Comparison of ENCODE assay signal across 8 mouse cellular contexts in genomic region chr6:54593766-54594468, GRCm38 (mm10). TPM values are rescaled to one million over a fixed set of nuclear protein-coding genes. Genes with fewer than 3 reads are reported as not detected.
DNase-seq lines count a peak whose midpoint lies in the region; ATAC-seq and TF ChIP-seq lines count a peak whose summit lies in the region.

No protein-coding gene starts in this region.

- H3K4me2 ChIP-seq in hindbrain, embryonic 13.5 days: peak overlapping the region; percentile 81
- peak overlapping the region; percentile 88 for H3K4me2 ChIP-seq in liver, embryonic 14.5 days (ENCODE audit: low read depth)

- peak overlapping the region; percentile 81 for H3K4me3 ChIP-seq in erythroblast, embryonic 14.5 days (replicated peaks)
- H3K4me3 ChIP-seq in ES-Bruce4 (ENCODE audit: low read depth, low read length): no peak overlapping the region
- peak overlapping the region; percentile 94 for H3K4me3 ChIP-seq in hindbrain, embryonic 13.5 days
- H3K4me3 ChIP-seq in liver, embryonic 14.5 days (ENCODE audit: insufficient read depth in 1 of 2, low read depth in 2 of 2, low read length in 2 of 2): peak overlapping the region in 1 of 2 experiments; percentile 68; a peak in 2 of 4 replicates

- no peaks in the 10 kb centered on the region for H3K9me3 ChIP-seq in erythroblast, embryonic 14.5 days (ENCODE audit: control insufficient read depth, low read length)
- no peaks in the 10 kb centered on the region for H3K9me3 ChIP-seq in ES-Bruce4 (replicated peaks; ENCODE audit: control insufficient read depth, insufficient read depth, low read length, poor library complexity, severe bottlenecking)
- no peaks in the 10 kb centered on the region for H3K9me3 ChIP-seq in hindbrain, embryonic 13.5 days
- no peaks in the 10 kb centered on the region for H3K9me3 ChIP-seq in liver, embryonic 14.5 days (ENCODE audit: control insufficient read depth, low read length)

- H3K27me3 ChIP-seq in erythroblast, embryonic 14.5 days (ENCODE audit: control insufficient read depth): peaks cover 8% of the 10 kb centered on the region
- no peaks in the 10 kb centered on the region for H3K27me3 ChIP-seq in ES-Bruce4 (ENCODE audit: control insufficient read depth, insufficient read depth, low read length, poor library complexity, severe bottlenecking)
- H3K27me3 ChIP-seq in hindbrain, embryonic 13.5 days: 0 out of 2 replicates have a peak, but pooled peaks cover 10% of the 10 kb centered on the region
- H3K27me3 ChIP-seq in liver, embryonic 14.5 days (ENCODE audit: control insufficient read depth, insufficient read depth, low read length): peaks cover 7% of the 10 kb centered on the region

- TF ChIP-seq CTCF in ES-Bruce4 (IDR thresholded peaks at IDR 0.05; ENCODE audit: low read depth, low read length): no peak
- TF ChIP-seq CTCF in liver, embryonic 14.5 days (IDR thresholded peaks at IDR 0.05; ENCODE audit: low read depth): no peak

- ATAC-seq in erythroblast, adult 5-6 weeks (replicated peaks; ENCODE audit: low FRiP score, poor library complexity, severe bottlenecking): no peak
- ATAC-seq in hindbrain, embryonic 13.5 days (ENCODE audit: low FRiP score): no peak
- no peak for ATAC-seq in liver, embryonic 14.5 days (ENCODE audit: insufficient read depth)

- WGBS in hindbrain, embryonic 13.5 days: 65% methylated on average over 8 of the region's 8 CpGs
- 44% methylated on average over 8 of the region's 8 CpGs for WGBS in liver, embryonic 14.5 days (ENCODE audit: insufficient replicate concordance)

- H3K9ac ChIP-seq in ES-Bruce4 (ENCODE audit: low read depth, poor library complexity, severe bottlenecking): peak overlapping the region; percentile 62; the same call in 1 of the 2 replicates
- peak overlapping the region; percentile 69; the same call in 1 of the 2 replicates for H3K9ac ChIP-seq in hindbrain, embryonic 13.5 days
- no peak overlapping the region for H3K9ac ChIP-seq in liver, embryonic 14.5 days (replicated peaks)

- peaks cover 43% of the 10 kb centered on the region for H3K4me1 ChIP-seq in erythroblast, embryonic 14.5 days (ENCODE audit: control insufficient read depth)
- H3K4me1 ChIP-seq in ES-Bruce4 (ENCODE audit: control insufficient read depth, insufficient read depth, low read length): no peaks in the 10 kb centered on the region
- peaks cover 48% of the 10 kb centered on the region for H3K4me1 ChIP-seq in hindbrain, embryonic 13.5 days (replicated peaks)
- peaks cover 0 to 9% of the 10 kb centered on the region in 2 experiments; a peak in 3 of 4 replicates for H3K4me1 ChIP-seq in liver, embryonic 14.5 days (replicated peaks; ENCODE audit: control insufficient read depth in 2 of 2, insufficient read depth in 2 of 2, low read length in 1 of 2)

- DNase-seq in liver, embryonic 14.5 days (ENCODE audit: low read depth in 3 of 3, low spot score in 3 of 3): no peak
- DNase-seq in spleen, adult 18-20 months: no peak
- no peak for DNase-seq in gastrocnemius, postnatal 25 days
- DNase-seq in thymus, adult 18-20 months: no peak

- H3K36me3 ChIP-seq in erythroblast, embryonic 14.5 days (ENCODE audit: control insufficient read depth): peaks cover 2% of the 10 kb centered on the region
- H3K36me3 ChIP-seq in ES-Bruce4 (ENCODE audit: control insufficient read depth, insufficient read depth, low read length, poor library complexity, severe bottlenecking): no peaks in the 10 kb centered on the region
- H3K36me3 ChIP-seq in hindbrain, embryonic 13.5 days: no peaks in the 10 kb centered on the region
- H3K36me3 ChIP-seq in liver, embryonic 14.5 days (replicated peaks; ENCODE audit: control insufficient read depth, insufficient read depth, low read depth): no peaks in the 10 kb centered on the region

- no peak overlapping the region for H3K27ac ChIP-seq in ES-Bruce4 (ENCODE audit: insufficient read depth, low read length)
- no peak overlapping the region for H3K27ac ChIP-seq in hindbrain, embryonic 13.5 days
- H3K27ac ChIP-seq in liver, embryonic 14.5 days: no peak overlapping the region

- TF ChIP-seq EP300 in ES-Bruce4 (IDR thresholded peaks at IDR 0.05; ENCODE audit: insufficient read depth, low read depth, low read length): no peak
- TF ChIP-seq EP300 in liver, embryonic 14.5 days (IDR thresholded peaks at IDR 0.05; ENCODE audit: low read depth): no peak

- TF ChIP-seq POLR2A in ES-Bruce4 (IDR thresholded peaks at IDR 0.05; ENCODE audit: insufficient read depth, low read length): no peak

RNA-seq across cellular contexts. Expression of gene Plekha8, which starts 1.0 kb away (rescaled TPM):
- polyA plus RNA-seq in erythroblast, embryonic 14.5 days (2012): 0.02 and 0.03 TPM in 2 replicates
- 0.19 and 1.5 TPM in 2 replicates for total RNA-seq in erythroblast, adult 5-6 weeks (2015; ENCODE audit: low replicate concordance)
- total RNA-seq in erythroblast, adult 5-6 weeks (2017; ENCODE audit: low replicate concordance): 0.26 and 0.70 TPM in 2 replicates
- 15.0 and 16.9 TPM in 2 replicates for polyA plus RNA-seq in ES-Bruce4 (2011; ENCODE audit: insufficient read depth, insufficient read length, low read depth, missing spikeins)
- 8.8 and 9.2 TPM in 2 replicates for polyA plus RNA-seq in hindbrain, embryonic 13.5 days (2015; fragmentation: Nextera tagmentation; extraction: Ambion mirVana)
- 1.2 and 1.7 TPM in 2 replicates for polyA plus RNA-seq in liver, embryonic 14.5 days (2012; rRNA removed)
- 2.6 and 3.7 TPM in 2 replicates for polyA plus RNA-seq in liver, embryonic 14.5 days (2014; fragmentation: Nextera tagmentation; extraction: Ambion mirVana)
- 1 to 10 TPM; 3.8 to 4.0 TPM for total RNA-seq in gastrocnemius, postnatal 25 days (2021)

RNA-seq across cellular contexts. Expression of gene Fkbp14, which starts 3.2 kb away (rescaled TPM):
- not detected in 2 replicates for polyA plus RNA-seq in erythroblast, embryonic 14.5 days (2012)
- total RNA-seq in erythroblast, adult 5-6 weeks (2015; ENCODE audit: low replicate concordance): not detected in 2 replicates
- not detected in 2 replicates for total RNA-seq in erythroblast, adult 5-6 weeks (2017; ENCODE audit: low replicate concordance)
- polyA plus RNA-seq in ES-Bruce4 (2011; ENCODE audit: insufficient read depth, insufficient read length, low read depth, missing spikeins): 3.1 and 5.0 TPM in 2 replicates
- 10.6 and 11.9 TPM in 2 replicates for polyA plus RNA-seq in hindbrain, embryonic 13.5 days (2015; fragmentation: Nextera tagmentation; extraction: Ambion mirVana)
- polyA plus RNA-seq in liver, embryonic 14.5 days (2012; rRNA removed): 2.5 and 3.5 TPM in 2 replicates
- 3.7 and 4.0 TPM in 2 replicates for polyA plus RNA-seq in liver, embryonic 14.5 days (2014; fragmentation: Nextera tagmentation; extraction: Ambion mirVana)
- 1 to 10 TPM; 7.6 to 8.4 TPM for total RNA-seq in gastrocnemius, postnatal 25 days (2021)

RNA-seq across cellular contexts. Expression of gene Scrn1, which starts 27.6 kb away (rescaled TPM):
- polyA plus RNA-seq in erythroblast, embryonic 14.5 days (2012): not detected in 2 replicates
- total RNA-seq in erythroblast, adult 5-6 weeks (2015; ENCODE audit: low replicate concordance): not detected in 2 replicates
- not detected in 2 replicates for total RNA-seq in erythroblast, adult 5-6 weeks (2017; ENCODE audit: low replicate concordance)
- polyA plus RNA-seq in ES-Bruce4 (2011; ENCODE audit: insufficient read depth, insufficient read length, low read depth, missing spikeins): 7.8 and 8.2 TPM in 2 replicates
- 87.1 and 91.6 TPM in 2 replicates for polyA plus RNA-seq in hindbrain, embryonic 13.5 days (2015; fragmentation: Nextera tagmentation; extraction: Ambion mirVana)
- polyA plus RNA-seq in liver, embryonic 14.5 days (2012; rRNA removed): 0.10 and 0.13 TPM in 2 replicates
- polyA plus RNA-seq in liver, embryonic 14.5 days (2014; fragmentation: Nextera tagmentation; extraction: Ambion mirVana): 0.08 and 0.24 TPM in 2 replicates
- 1 to 10 TPM; 3.3 to 4.2 TPM for total RNA-seq in gastrocnemius, postnatal 25 days (2021)
